Mouse (Mus musculus): ENCODE results near the gene Phactr3. TPM values are rescaled to one million over a fixed set of nuclear protein-coding genes. Genes with fewer than 3 reads are reported as not detected.

Phactr3 gene
- polyA plus RNA-seq, 1 experiment from 2014 or later = 2.2 TPM

- Histone ChIP-seq H3K4me3 (ENCODE audit: low read depth, low read length) (no peak overlapping the region), H3K4me1 (replicated peaks; ENCODE audit: control insufficient read depth, insufficient read depth, low read length) (no peaks in the 10 kb centered on the region), H3K36me3 (ENCODE audit: control insufficient read depth, insufficient read depth) (no peaks in the 10 kb centered on the region), H3K9ac (ENCODE audit: low read depth, low read length) (no peak overlapping the region), H3K27me3 (replicated peaks; ENCODE audit: control insufficient read depth, insufficient read depth, low read length) (peaks cover 19% of the 10 kb centered on the region), H3K9me3 (ENCODE audit: control insufficient read depth) (no peaks in the 10 kb centered on the region), H3K27ac (ENCODE audit: low read depth, low read length) (no peak overlapping the region), H3K4me2 (replicated peaks; ENCODE audit: low read depth) (no peak overlapping the region)
- no peak for ATAC-seq
- no peak for TF ChIP-seq CTCF (IDR thresholded peaks at IDR 0.05; ENCODE audit: low read depth)
- WGBS = 20% methylated on average over 3 of the region's 3 CpGs
Observed at GRCm38 (mm10) chr2:178143024-178143415, 24.2 kb downstream of the Phactr3 start.

GRCm38 (mm10) chr2:178143898-178144297 is 25.1 kb downstream of the Phactr3 start:
- Histone ChIP-seq H3K4me1 (replicated peaks; ENCODE audit: control insufficient read depth, insufficient read depth, low read length) (no peaks in the 10 kb centered on the region), H3K27me3 (replicated peaks; ENCODE audit: control insufficient read depth, insufficient read depth, low read length) (peaks cover 19% of the 10 kb centered on the region), H3K36me3 (ENCODE audit: control insufficient read depth, insufficient read depth) (no peaks in the 10 kb centered on the region), H3K4me2 (replicated peaks; ENCODE audit: low read depth) (no peak overlapping the region), H3K9ac (ENCODE audit: low read depth, low read length) (no peak overlapping the region), H3K9me3 (ENCODE audit: control insufficient read depth) (no peaks in the 10 kb centered on the region), H3K4me3 (ENCODE audit: low read depth, low read length) (no peak overlapping the region), H3K27ac (ENCODE audit: low read depth, low read length) (no peak overlapping the region)
- WGBS = 70% methylated on average over 1 of the region's 1 CpGs
- no peak for ATAC-seq
- TF ChIP-seq CTCF (IDR thresholded peaks at IDR 0.05; ENCODE audit: low read depth) = no peak

GRCm38 (mm10) chr2:178149312-178149711 is 30.5 kb downstream of the Phactr3 start:
- TF ChIP-seq CTCF (IDR thresholded peaks at IDR 0.05; ENCODE audit: low read depth) = no peak

GRCm38 (mm10) chr2:178150697-178151096 is 31.9 kb downstream of the Phactr3 start:
- ATAC-seq = no peak
- TF ChIP-seq CTCF (IDR thresholded peaks at IDR 0.05; ENCODE audit: low read depth) = no peak
- Histone ChIP-seq H3K9ac (ENCODE audit: low read depth, low read length) (no peak overlapping the region), H3K27me3 (replicated peaks; ENCODE audit: control insufficient read depth, insufficient read depth, low read length) (no peaks in the 10 kb centered on the region), H3K36me3 (ENCODE audit: control insufficient read depth, insufficient read depth) (no peaks in the 10 kb centered on the region), H3K4me2 (replicated peaks; ENCODE audit: low read depth) (no peak overlapping the region), H3K9me3 (ENCODE audit: control insufficient read depth) (no peaks in the 10 kb centered on the region), H3K4me1 (replicated peaks; ENCODE audit: control insufficient read depth, insufficient read depth, low read length) (no peaks in the 10 kb centered on the region), H3K27ac (ENCODE audit: low read depth, low read length) (no peak overlapping the region), H3K4me3 (ENCODE audit: low read depth, low read length) (no peak overlapping the region)
- WGBS = 84% methylated on average over 5 of the region's 5 CpGs

More at GRCm38 (mm10) chr2:178149312-178149711, 30.5 kb downstream of the Phactr3 start:
- no peaks in the 10 kb centered on the region for H3K4me1 ChIP-seq (replicated peaks; ENCODE audit: control insufficient read depth, insufficient read depth, low read length)
- no peaks in the 10 kb centered on the region for H3K27me3 ChIP-seq (replicated peaks; ENCODE audit: control insufficient read depth, insufficient read depth, low read length)
- no peaks in the 10 kb centered on the region for H3K9me3 ChIP-seq (ENCODE audit: control insufficient read depth)
- H3K4me3 ChIP-seq (ENCODE audit: low read depth, low read length) = no peak overlapping the region
- ATAC-seq = no peak
- WGBS = 62% methylated on average over 1 of the region's 1 CpGs
- H3K4me2 ChIP-seq (replicated peaks; ENCODE audit: low read depth) = no peak overlapping the region
- H3K27ac ChIP-seq (ENCODE audit: low read depth, low read length) = no peak overlapping the region
- no peak overlapping the region for H3K9ac ChIP-seq (ENCODE audit: low read depth, low read length)
- no peaks in the 10 kb centered on the region for H3K36me3 ChIP-seq (ENCODE audit: control insufficient read depth, insufficient read depth)

GRCm38 (mm10) chr2:178153601-178154000 is 34.8 kb downstream of the Phactr3 start:
- Histone ChIP-seq H3K9me3 (ENCODE audit: control insufficient read depth) (no peaks in the 10 kb centered on the region), H3K4me3 (ENCODE audit: low read depth, low read length) (no peak overlapping the region), H3K4me1 (replicated peaks; ENCODE audit: control insufficient read depth, insufficient read depth, low read length) (no peaks in the 10 kb centered on the region), H3K27ac (ENCODE audit: low read depth, low read length) (no peak overlapping the region), H3K4me2 (replicated peaks; ENCODE audit: low read depth) (no peak overlapping the region), H3K9ac (ENCODE audit: low read depth, low read length) (no peak overlapping the region), H3K27me3 (replicated peaks; ENCODE audit: control insufficient read depth, insufficient read depth, low read length) (no peaks in the 10 kb centered on the region), H3K36me3 (ENCODE audit: control insufficient read depth, insufficient read depth) (no peaks in the 10 kb centered on the region)
- 87% methylated on average over 2 of the region's 2 CpGs for WGBS
- no peak for ATAC-seq
- TF ChIP-seq CTCF (IDR thresholded peaks at IDR 0.05; ENCODE audit: low read depth) = no peak

- TF ChIP-seq CTCF (IDR thresholded peaks at IDR 0.05; ENCODE audit: low read depth) = no peak
- no peak overlapping the region for H3K9ac ChIP-seq (ENCODE audit: low read depth, low read length)
- H3K4me1 ChIP-seq (replicated peaks; ENCODE audit: control insufficient read depth, insufficient read depth, low read length) = no peaks in the 10 kb centered on the region
- H3K27ac ChIP-seq (ENCODE audit: low read depth, low read length) = no peak overlapping the region
- ATAC-seq = no peak
- WGBS = 51% methylated on average over 5 of the region's 5 CpGs
- H3K4me3 ChIP-seq (ENCODE audit: low read depth, low read length) = no peak overlapping the region
- H3K27me3 ChIP-seq (replicated peaks; ENCODE audit: control insufficient read depth, insufficient read depth, low read length) = no peaks in the 10 kb centered on the region
- H3K9me3 ChIP-seq (ENCODE audit: control insufficient read depth) = no peaks in the 10 kb centered on the region
- H3K4me2 ChIP-seq (replicated peaks; ENCODE audit: low read depth) = no peak overlapping the region
- H3K36me3 ChIP-seq (ENCODE audit: control insufficient read depth, insufficient read depth) = no peaks in the 10 kb centered on the region
Observed at GRCm38 (mm10) chr2:178154129-178154528, 35.4 kb downstream of the Phactr3 start.

GRCm38 (mm10) chr2:178154576-178154975 is 35.8 kb downstream of the Phactr3 start:
- Histone ChIP-seq H3K36me3 (ENCODE audit: control insufficient read depth, insufficient read depth) (no peaks in the 10 kb centered on the region), H3K4me1 (replicated peaks; ENCODE audit: control insufficient read depth, insufficient read depth, low read length) (no peaks in the 10 kb centered on the region), H3K27me3 (replicated peaks; ENCODE audit: control insufficient read depth, insufficient read depth, low read length) (no peaks in the 10 kb centered on the region), H3K4me2 (replicated peaks; ENCODE audit: low read depth) (no peak overlapping the region), H3K9me3 (ENCODE audit: control insufficient read depth) (no peaks in the 10 kb centered on the region), H3K27ac (ENCODE audit: low read depth, low read length) (no peak overlapping the region), H3K4me3 (ENCODE audit: low read depth, low read length) (no peak overlapping the region), H3K9ac (ENCODE audit: low read depth, low read length) (no peak overlapping the region)
- WGBS = 55% methylated on average over 4 of the region's 4 CpGs
- no peak for ATAC-seq
- no peak for TF ChIP-seq CTCF (IDR thresholded peaks at IDR 0.05; ENCODE audit: low read depth)

All from intestine, postnatal 0 days (tissue).